Mouse (Mus musculus): ENCODE measurements around the gene Dct. TPM values are rescaled to one million over a fixed set of nuclear protein-coding genes. Genes with fewer than 3 reads are reported as not detected.
A peak's percentile ranks its signal among the peaks of the same experiment; 100 is the strongest.

The Dct gene
- polyA plus RNA-seq, 1 experiment from 2014 or later = 8.7 TPM

GRCm38 (mm10) chr14:117990203-117990602 is 61.8 kb downstream of the Dct start:
- Histone ChIP-seq H3K4me2 (ENCODE audit: low read length) (no peak overlapping the region), H3K4me3 (ENCODE audit: low read depth, low read length) (no peak overlapping the region), H3K27me3 (replicated peaks; ENCODE audit: control insufficient read depth, insufficient read depth, low read length) (no peaks in the 10 kb centered on the region), H3K27ac (ENCODE audit: low read depth, low read length) (no peak overlapping the region), H3K9ac (ENCODE audit: low read length) (no peak overlapping the region), H3K9me3 (replicated peaks; ENCODE audit: control insufficient read depth, low read length) (no peaks in the 10 kb centered on the region), H3K4me1 (ENCODE audit: control insufficient read depth, insufficient read depth, low read length) (no peaks in the 10 kb centered on the region), H3K36me3 (ENCODE audit: control insufficient read depth, insufficient read depth, low read length) (no peaks in the 10 kb centered on the region)
- no peak for ATAC-seq
- DNase-seq (ENCODE audit: low spot score) = no peak
- WGBS = 86% methylated on average over 8 of the region's 8 CpGs

GRCm38 (mm10) chr14:117988444-117988843 is 63.6 kb downstream of the Dct start:
- WGBS = 88% methylated on average over 10 of the region's 10 CpGs

GRCm38 (mm10) chr14:117981532-117981931 is 70.5 kb downstream of the Dct start:
- Histone ChIP-seq H3K9ac (ENCODE audit: low read length) (no peak overlapping the region), H3K36me3 (ENCODE audit: control insufficient read depth, insufficient read depth, low read length) (no peaks in the 10 kb centered on the region), H3K27me3 (replicated peaks; ENCODE audit: control insufficient read depth, insufficient read depth, low read length) (no peaks in the 10 kb centered on the region), H3K9me3 (replicated peaks; ENCODE audit: control insufficient read depth, low read length) (no peaks in the 10 kb centered on the region), H3K4me2 (ENCODE audit: low read length) (no peak overlapping the region), H3K4me3 (ENCODE audit: low read depth, low read length) (no peak overlapping the region), H3K27ac (ENCODE audit: low read depth, low read length) (no peak overlapping the region), H3K4me1 (ENCODE audit: control insufficient read depth, insufficient read depth, low read length) (no peaks in the 10 kb centered on the region)
- WGBS = 98% methylated on average over 10 of the region's 10 CpGs
- ATAC-seq (peak; percentile 65; the same call in 1 of the 2 replicates), DNase-seq (ENCODE audit: low spot score) (peak; percentile 70)

More at GRCm38 (mm10) chr14:117988444-117988843, 63.6 kb downstream of the Dct start:
- Histone ChIP-seq H3K4me2 (ENCODE audit: low read length) (no peak overlapping the region), H3K9ac (ENCODE audit: low read length) (no peak overlapping the region), H3K36me3 (ENCODE audit: control insufficient read depth, insufficient read depth, low read length) (no peaks in the 10 kb centered on the region), H3K27me3 (replicated peaks; ENCODE audit: control insufficient read depth, insufficient read depth, low read length) (no peaks in the 10 kb centered on the region), H3K9me3 (replicated peaks; ENCODE audit: control insufficient read depth, low read length) (no peaks in the 10 kb centered on the region), H3K27ac (ENCODE audit: low read depth, low read length) (no peak overlapping the region), H3K4me1 (ENCODE audit: control insufficient read depth, insufficient read depth, low read length) (no peaks in the 10 kb centered on the region), H3K4me3 (ENCODE audit: low read depth, low read length) (no peak overlapping the region)
- ATAC-seq (no peak), DNase-seq (ENCODE audit: low spot score) (no peak)

DNA sequence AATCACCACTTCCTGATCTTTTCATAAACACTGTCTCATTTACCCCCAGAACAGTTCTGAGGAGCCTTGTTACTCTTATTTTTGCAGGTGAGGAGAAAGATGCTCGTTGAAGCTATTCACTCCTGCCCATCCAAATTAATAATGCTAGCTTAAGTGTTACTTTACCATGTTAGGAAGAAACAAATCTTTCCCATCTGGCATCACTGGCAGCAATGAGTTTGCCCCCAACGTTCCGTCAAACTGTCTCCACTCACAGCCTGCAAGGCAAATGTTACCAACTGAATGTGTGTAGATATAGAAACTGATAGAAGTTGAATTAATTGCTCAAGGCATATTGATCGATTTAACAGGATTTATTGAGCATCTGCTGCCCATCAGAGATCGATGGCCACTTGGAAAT is 79.5 kb downstream of the Dct start:
- H3K27ac ChIP-seq (ENCODE audit: low read depth, low read length) = no peak overlapping the region
- H3K27me3 ChIP-seq (replicated peaks; ENCODE audit: control insufficient read depth, insufficient read depth, low read length) = no peaks in the 10 kb centered on the region
- no peaks in the 10 kb centered on the region for H3K4me1 ChIP-seq (ENCODE audit: control insufficient read depth, insufficient read depth, low read length)
- no peaks in the 10 kb centered on the region for H3K36me3 ChIP-seq (ENCODE audit: control insufficient read depth, insufficient read depth, low read length)
- H3K4me3 ChIP-seq (ENCODE audit: low read depth, low read length) = no peak overlapping the region
- 87% methylated on average over 5 of the region's 5 CpGs for WGBS
- ATAC-seq (no peak), DNase-seq (ENCODE audit: low spot score) (no peak)
- H3K4me2 ChIP-seq (ENCODE audit: low read length) = no peak overlapping the region
- H3K9me3 ChIP-seq (replicated peaks; ENCODE audit: control insufficient read depth, low read length) = no peaks in the 10 kb centered on the region
- H3K9ac ChIP-seq (ENCODE audit: low read length) = no peak overlapping the region

Other genes with a start within 250 kb of the Dct start
- 24.4 and 25.8 TPM in 2 replicates for gene Tgds, start 80.5 kb upstream of the Dct start, polyA plus RNA-seq (2014; fragmentation: Nextera tagmentation; extraction: Ambion mirVana)
- 30.0 and 33.0 TPM in 2 replicates for gene Gpr180, start 84.9 kb upstream of the Dct start, polyA plus RNA-seq (2014; fragmentation: Nextera tagmentation; extraction: Ambion mirVana)
- gene Sox21, start 184.8 kb upstream of the Dct start, polyA plus RNA-seq (2014; fragmentation: Nextera tagmentation; extraction: Ambion mirVana) = 6.6 and 9.3 TPM in 2 replicates
- not detected in 2 replicates for gene Gm9376, start 214.7 kb upstream of the Dct start, polyA plus RNA-seq (2014; fragmentation: Nextera tagmentation; extraction: Ambion mirVana)